Mouse (Mus musculus): ENCODE results near the gene Fam71e2. TPM values are rescaled to one million over a fixed set of nuclear protein-coding genes. Genes with fewer than 3 reads are reported as not detected.

The Fam71e2 gene
- polyA plus RNA-seq, 1 experiment from 2014 or later: not detected

GRCm38 (mm10) chr7:4743354-4743753 is 27.7 kb downstream of the Fam71e2 start:
- ATAC-seq (ENCODE audit: low FRiP score, low TSS enrichment) (no peak), DNase-seq (no peak)
- Histone ChIP-seq H3K4me2 (ENCODE audit: low read length) (no peak overlapping the region), H3K9ac (replicated peaks; ENCODE audit: low read length) (0 out of 2 replicates have a peak overlapping the region, but pooled peaks have one; percentile 20), H3K36me3 (ENCODE audit: control insufficient read depth, insufficient read depth, low read length) (peaks cover 34% of the 10 kb centered on the region), H3K9me3 (ENCODE audit: control insufficient read depth, low read length) (no peaks in the 10 kb centered on the region), H3K27ac (replicated peaks; ENCODE audit: low read depth, low read length) (no peak overlapping the region), H3K27me3 (ENCODE audit: control insufficient read depth, insufficient read depth, low read length) (no peaks in the 10 kb centered on the region), H3K4me1 (ENCODE audit: control insufficient read depth, insufficient read depth, low read length) (peaks cover 28% of the 10 kb centered on the region), H3K4me3 (replicated peaks; ENCODE audit: low read depth, low read length) (no peak overlapping the region)
- WGBS: 62% methylated on average over 2 of the region's 2 CpGs

DNA sequence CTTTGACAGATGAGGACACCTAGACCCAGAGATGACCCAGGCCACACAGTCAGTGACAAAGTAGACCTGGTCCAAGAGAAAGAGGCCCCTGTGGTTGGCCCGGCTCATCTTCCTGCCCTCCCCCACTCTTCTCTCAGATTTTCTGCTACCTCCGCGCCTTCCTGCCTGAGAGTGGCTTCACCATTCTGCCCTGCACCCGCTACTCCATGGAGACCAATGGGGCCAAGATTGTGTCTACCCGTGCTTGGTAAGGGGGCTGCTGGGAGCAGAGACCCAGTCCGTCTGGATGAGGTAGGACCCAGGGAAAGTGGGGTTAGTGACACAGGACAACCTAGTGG is 28.7 kb downstream of the Fam71e2 start:
- H3K4me2 ChIP-seq (ENCODE audit: low read length): peak overlapping the region; percentile 72
- no peak overlapping the region for H3K4me3 ChIP-seq (replicated peaks; ENCODE audit: low read depth, low read length)
- DNase-seq (no peak), ATAC-seq (ENCODE audit: low FRiP score, low TSS enrichment) (no peak)
- H3K27ac ChIP-seq (replicated peaks; ENCODE audit: low read depth, low read length): no peak overlapping the region
- peaks cover 29% of the 10 kb centered on the region for H3K4me1 ChIP-seq (ENCODE audit: control insufficient read depth, insufficient read depth, low read length)
- H3K9ac ChIP-seq (replicated peaks; ENCODE audit: low read length): no peak overlapping the region
- no peaks in the 10 kb centered on the region for H3K9me3 ChIP-seq (ENCODE audit: control insufficient read depth, low read length)
- H3K36me3 ChIP-seq (ENCODE audit: control insufficient read depth, insufficient read depth, low read length): peaks cover 34% of the 10 kb centered on the region
- 87% methylated on average over 6 of the region's 6 CpGs for WGBS
- no peaks in the 10 kb centered on the region for H3K27me3 ChIP-seq (ENCODE audit: control insufficient read depth, insufficient read depth, low read length)

DNA sequence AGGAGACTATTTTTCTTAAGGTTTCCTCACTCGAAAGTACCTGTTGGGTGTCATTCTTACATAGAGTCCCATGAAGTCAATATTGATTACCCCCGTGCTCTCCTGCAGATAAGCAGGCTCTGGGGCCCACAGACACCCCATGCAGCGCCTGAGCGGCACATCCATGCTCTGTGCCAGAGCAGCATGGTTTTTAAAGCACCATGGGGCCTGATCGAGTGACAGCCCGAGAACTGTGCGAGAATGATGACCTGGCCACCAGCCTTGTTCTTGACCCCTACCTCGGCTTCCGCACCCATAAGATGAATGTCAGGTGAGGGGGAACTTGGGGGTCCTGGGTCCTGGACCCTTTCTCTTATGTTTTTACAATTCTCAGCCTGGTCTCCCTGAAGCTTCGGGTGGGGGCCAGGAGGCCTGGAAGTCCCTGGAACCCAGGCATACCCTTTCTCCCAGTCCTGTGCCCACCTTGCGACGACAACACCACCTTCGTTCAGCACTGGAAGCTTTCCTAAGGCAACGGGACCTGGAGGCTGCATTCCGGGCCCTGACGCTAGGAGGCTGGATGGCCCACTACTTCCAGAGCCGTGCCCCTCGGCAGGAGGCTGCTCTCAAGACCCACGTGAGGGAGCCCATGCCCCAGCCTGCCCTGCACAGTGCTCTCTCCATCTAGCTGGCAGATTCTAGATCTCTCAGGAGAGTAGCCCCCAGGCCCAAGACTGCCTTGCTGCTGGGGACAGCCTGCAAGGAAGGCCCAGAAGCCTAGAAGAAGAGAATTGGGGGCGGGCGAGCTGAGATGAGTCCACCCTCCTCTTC is 29.2 kb downstream of the Fam71e2 start:
- Histone ChIP-seq H3K4me3 (replicated peaks; ENCODE audit: low read depth, low read length) (peak overlapping the region; percentile 66), H3K27me3 (ENCODE audit: control insufficient read depth, insufficient read depth, low read length) (no peaks in the 10 kb centered on the region), H3K9ac (replicated peaks; ENCODE audit: low read length) (peak overlapping the region; percentile 84; the same call in 1 of the 2 replicates), H3K4me1 (ENCODE audit: control insufficient read depth, insufficient read depth, low read length) (peaks cover 29% of the 10 kb centered on the region), H3K36me3 (ENCODE audit: control insufficient read depth, insufficient read depth, low read length) (peaks cover 28% of the 10 kb centered on the region), H3K9me3 (ENCODE audit: control insufficient read depth, low read length) (no peaks in the 10 kb centered on the region), H3K27ac (replicated peaks; ENCODE audit: low read depth, low read length) (0 out of 2 replicates have a peak overlapping the region, but pooled peaks have one; percentile 37), H3K4me2 (ENCODE audit: low read length) (peak overlapping the region; percentile 72)
- DNase-seq (no peak), ATAC-seq (ENCODE audit: low FRiP score, low TSS enrichment) (no peak)
- WGBS: 84% methylated on average over 21 of the region's 21 CpGs

DNA sequence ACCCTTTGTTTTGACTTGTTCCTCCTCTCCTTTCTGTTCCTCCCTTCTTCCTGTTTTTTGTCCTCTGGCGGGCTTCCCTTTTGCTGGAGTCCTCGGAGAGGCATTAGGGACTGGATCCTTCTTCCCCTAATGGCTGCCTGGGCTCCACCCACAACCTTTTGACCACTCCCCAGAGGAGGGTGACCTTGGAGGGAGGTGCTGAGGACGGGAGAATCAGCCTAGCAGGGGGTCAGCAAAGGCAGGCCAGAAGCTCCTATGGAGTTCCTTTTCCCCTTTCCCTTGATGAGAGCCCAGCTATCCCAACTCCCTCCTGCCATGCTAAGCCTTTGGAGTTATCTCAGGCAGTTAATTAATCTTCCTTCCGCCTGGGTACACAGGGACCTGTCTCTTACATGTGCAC is 30.0 kb downstream of the Fam71e2 start:
- Histone ChIP-seq H3K36me3 (ENCODE audit: control insufficient read depth, insufficient read depth, low read length) (peaks cover 21% of the 10 kb centered on the region), H3K9me3 (ENCODE audit: control insufficient read depth, low read length) (no peaks in the 10 kb centered on the region), H3K4me3 (replicated peaks; ENCODE audit: low read depth, low read length) (peak overlapping the region; percentile 66), H3K9ac (replicated peaks; ENCODE audit: low read length) (peak overlapping the region; percentile 84), H3K4me1 (ENCODE audit: control insufficient read depth, insufficient read depth, low read length) (peaks cover 29% of the 10 kb centered on the region), H3K4me2 (ENCODE audit: low read length) (peak overlapping the region; percentile 72), H3K27me3 (ENCODE audit: control insufficient read depth, insufficient read depth, low read length) (no peaks in the 10 kb centered on the region), H3K27ac (replicated peaks; ENCODE audit: low read depth, low read length) (peak overlapping the region; percentile 92)
- DNase-seq (peak; percentile 37), ATAC-seq (ENCODE audit: low FRiP score, low TSS enrichment) (no peak)
- WGBS: 5% methylated on average over 4 of the region's 4 CpGs

GRCm38 (mm10) chr7:4740309-4740727 is 30.8 kb downstream of the Fam71e2 start:
- DNase-seq (peak; percentile 48), ATAC-seq (ENCODE audit: low FRiP score, low TSS enrichment) (peak; percentile 41)
- peak overlapping the region; percentile 92 for H3K27ac ChIP-seq (replicated peaks; ENCODE audit: low read depth, low read length)
- H3K27me3 ChIP-seq (ENCODE audit: control insufficient read depth, insufficient read depth, low read length): no peaks in the 10 kb centered on the region
- H3K4me2 ChIP-seq (ENCODE audit: low read length): peak overlapping the region; percentile 72
- WGBS: 0% methylated on average over 14 of the region's 14 CpGs
- H3K4me3 ChIP-seq (replicated peaks; ENCODE audit: low read depth, low read length): peak overlapping the region; percentile 66
- no peaks in the 10 kb centered on the region for H3K9me3 ChIP-seq (ENCODE audit: control insufficient read depth, low read length)
- peaks cover 15% of the 10 kb centered on the region; the same call in 1 of the 2 replicates for H3K36me3 ChIP-seq (ENCODE audit: control insufficient read depth, insufficient read depth, low read length)
- H3K9ac ChIP-seq (replicated peaks; ENCODE audit: low read length): peak overlapping the region; percentile 84
- H3K4me1 ChIP-seq (ENCODE audit: control insufficient read depth, insufficient read depth, low read length): peaks cover 29% of the 10 kb centered on the region

GRCm38 (mm10) chr7:4739544-4740275 is 31.4 kb downstream of the Fam71e2 start, which contains the start of gene Kmt5c:
Kmt5c (plus strand) TSS chr7:4740115.
- Histone ChIP-seq H3K4me1 (ENCODE audit: control insufficient read depth, insufficient read depth, low read length) (peaks cover 29% of the 10 kb centered on the region), H3K9me3 (ENCODE audit: control insufficient read depth, low read length) (no peaks in the 10 kb centered on the region), H3K36me3 (ENCODE audit: control insufficient read depth, insufficient read depth, low read length) (peaks cover 15% of the 10 kb centered on the region; the same call in 1 of the 2 replicates), H3K4me2 (ENCODE audit: low read length) (peak within 1 kb of the TSS; percentile 72), H3K27ac (replicated peaks; ENCODE audit: low read depth, low read length) (peak within 1 kb of the TSS; percentile 92), H3K9ac (replicated peaks; ENCODE audit: low read length) (peak within 1 kb of the TSS; percentile 84), H3K4me3 (replicated peaks; ENCODE audit: low read depth, low read length) (peak within 1 kb of the TSS; percentile 66), H3K27me3 (ENCODE audit: control insufficient read depth, insufficient read depth, low read length) (no peaks in the 10 kb centered on the region)
- peak; percentile 97 for ATAC-seq (ENCODE audit: low FRiP score, low TSS enrichment)
- under 1% methylated on average over 43 of the region's 44 CpGs for WGBS
- DNase-seq: peak; percentile 99

- H3K4me3 ChIP-seq (replicated peaks; ENCODE audit: low read depth, low read length): peak overlapping the region; percentile 31
- 41% methylated on average over 10 of the region's 10 CpGs for WGBS
- no peak overlapping the region for H3K9ac ChIP-seq (replicated peaks; ENCODE audit: low read length)
- peak overlapping the region; percentile 59 for H3K4me2 ChIP-seq (ENCODE audit: low read length)
- no peaks in the 10 kb centered on the region for H3K27me3 ChIP-seq (ENCODE audit: control insufficient read depth, insufficient read depth, low read length)
- H3K4me1 ChIP-seq (ENCODE audit: control insufficient read depth, insufficient read depth, low read length): peaks cover 29% of the 10 kb centered on the region
- peaks cover 10% of the 10 kb centered on the region; the same call in 1 of the 2 replicates for H3K36me3 ChIP-seq (ENCODE audit: control insufficient read depth, insufficient read depth, low read length)
- ATAC-seq (ENCODE audit: low FRiP score, low TSS enrichment) (no peak), DNase-seq (no peak)
- H3K27ac ChIP-seq (replicated peaks; ENCODE audit: low read depth, low read length): peak overlapping the region; percentile 69
- H3K9me3 ChIP-seq (ENCODE audit: control insufficient read depth, low read length): no peaks in the 10 kb centered on the region
Measured at GRCm38 (mm10) chr7:4739041-4739543, 32.0 kb downstream of the Fam71e2 start.

- DNase-seq (no peak), ATAC-seq (ENCODE audit: low FRiP score, low TSS enrichment) (no peak)
- Histone ChIP-seq H3K27ac (replicated peaks; ENCODE audit: low read depth, low read length) (no peak overlapping the region), H3K36me3 (ENCODE audit: control insufficient read depth, insufficient read depth, low read length) (no peaks in the 10 kb centered on the region), H3K4me3 (replicated peaks; ENCODE audit: low read depth, low read length) (no peak overlapping the region), H3K4me1 (ENCODE audit: control insufficient read depth, insufficient read depth, low read length) (no peaks in the 10 kb centered on the region), H3K9ac (replicated peaks; ENCODE audit: low read length) (no peak overlapping the region), H3K4me2 (ENCODE audit: low read length) (no peak overlapping the region), H3K27me3 (ENCODE audit: control insufficient read depth, insufficient read depth, low read length) (no peaks in the 10 kb centered on the region), H3K9me3 (ENCODE audit: control insufficient read depth, low read length) (no peaks in the 10 kb centered on the region)
- 76% methylated on average over 6 of the region's 6 CpGs for whole genome bisulfite sequencing
Measured at GRCm38 (mm10) chr7:4732968-4733392, 38.1 kb downstream of the Fam71e2 start.
